Mouse (Mus musculus) lung, postnatal 10 days (tissue): ENCODE measurements at regions not wholly inside any gene's neighbourhood (a gene's known extent, or its start where the extent isn't known, plus 50 kb on each side); places are given as distances from the start of the nearest gene placed in this dataset.
A peak's percentile ranks its signal among the peaks of the same experiment; 100 is the strongest.

Source experiments
- DNase-seq: peaks from one replicate; pipeline ENCODE4 v3.0.0; 2021

DNA sequence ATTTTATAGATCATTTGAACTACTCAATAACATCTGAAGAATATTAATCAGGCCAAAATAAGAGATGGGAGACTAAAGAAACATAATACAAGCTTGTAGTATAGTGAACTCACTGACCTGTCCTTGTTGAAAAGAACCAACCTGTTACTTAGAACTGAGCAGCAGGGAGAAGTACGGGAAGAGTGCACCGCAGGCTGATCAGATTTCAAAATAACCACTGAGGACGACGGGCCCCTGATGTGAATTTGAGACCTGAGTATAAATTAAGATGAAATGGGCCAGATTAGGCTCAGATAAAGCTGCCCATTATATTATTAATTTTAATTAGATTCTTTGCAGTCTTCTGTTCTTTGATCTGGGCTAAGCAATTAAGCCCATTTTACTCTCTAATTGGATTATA is 391.2 kb upstream of the Tyrp1 start:
- no peak for DNase-seq

DNA sequence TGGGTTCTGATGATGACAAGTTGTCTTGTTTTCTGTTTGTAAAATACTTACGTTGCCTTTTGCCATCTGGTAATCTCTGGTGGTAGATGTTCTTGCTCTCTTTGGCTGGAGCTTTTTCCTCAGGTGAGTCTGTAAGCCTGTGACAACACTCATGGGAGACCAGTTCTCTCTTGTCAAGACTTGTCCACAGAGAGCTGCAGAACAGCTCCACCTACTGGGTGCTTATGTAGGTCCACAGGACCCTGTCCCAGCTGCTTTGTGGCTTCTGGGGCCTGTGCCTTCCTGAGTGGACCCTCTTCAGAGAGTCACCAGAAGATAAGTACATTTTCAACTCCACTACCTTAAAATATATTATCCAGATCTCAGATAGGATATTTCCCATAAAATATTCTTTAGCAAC is 370.3 kb upstream of the Tyrp1 start:
- peak; percentile 1 for DNase-seq

DNA sequence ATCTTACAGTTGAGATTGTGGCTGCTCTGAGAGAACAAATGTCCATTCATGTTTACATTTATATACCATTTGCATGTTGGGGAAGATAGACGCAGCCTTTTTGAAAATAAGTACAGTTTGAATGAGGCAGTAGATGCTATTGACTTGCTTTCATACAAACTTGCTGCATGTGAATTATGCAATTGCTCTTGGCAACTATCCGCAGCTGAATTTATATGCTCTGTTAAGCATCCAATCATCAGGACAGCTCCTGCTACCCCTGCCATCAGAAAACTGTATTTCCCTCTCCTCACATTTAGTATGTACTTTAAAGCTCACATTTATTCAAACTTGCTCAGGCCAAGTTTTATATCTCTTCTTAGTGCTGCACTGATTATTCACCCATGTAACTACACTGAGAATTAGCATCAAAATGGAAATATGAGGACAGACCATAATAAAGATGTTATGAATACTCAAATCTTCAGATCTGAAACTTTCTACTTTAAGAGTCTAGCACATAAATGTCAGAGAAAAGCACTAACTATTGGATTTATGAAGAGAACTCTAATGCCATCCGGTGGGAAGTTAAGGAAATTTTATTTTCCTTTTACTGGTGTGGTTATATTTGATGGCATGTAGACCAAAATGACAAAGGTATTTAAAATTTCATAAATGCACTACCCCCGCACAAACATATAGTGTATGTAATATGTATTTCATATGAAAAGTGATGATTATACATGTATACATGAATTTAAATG is 358.0 kb upstream of the Tyrp1 start:
- DNase-seq, result no peak

DNA sequence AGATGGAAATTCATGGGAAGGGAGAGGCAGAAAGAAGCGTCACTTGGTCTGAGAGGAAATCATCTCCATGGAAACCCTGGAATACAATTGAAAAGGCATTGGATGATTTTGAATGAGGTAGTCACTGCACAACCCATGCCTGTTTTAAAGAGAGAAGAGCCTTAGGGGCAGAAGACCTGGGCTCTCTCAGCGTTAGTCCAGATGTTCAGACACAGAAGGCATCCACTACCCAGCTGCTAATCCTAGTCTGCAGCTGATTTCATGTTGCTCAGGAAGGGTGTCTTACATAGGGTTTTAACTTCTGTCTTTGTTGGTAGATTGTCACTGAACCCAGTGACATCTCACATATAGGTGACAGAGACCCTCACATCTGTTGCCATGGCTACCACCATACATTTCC is 318.8 kb upstream of the Tyrp1 start:
- no peak for DNase-seq

DNA sequence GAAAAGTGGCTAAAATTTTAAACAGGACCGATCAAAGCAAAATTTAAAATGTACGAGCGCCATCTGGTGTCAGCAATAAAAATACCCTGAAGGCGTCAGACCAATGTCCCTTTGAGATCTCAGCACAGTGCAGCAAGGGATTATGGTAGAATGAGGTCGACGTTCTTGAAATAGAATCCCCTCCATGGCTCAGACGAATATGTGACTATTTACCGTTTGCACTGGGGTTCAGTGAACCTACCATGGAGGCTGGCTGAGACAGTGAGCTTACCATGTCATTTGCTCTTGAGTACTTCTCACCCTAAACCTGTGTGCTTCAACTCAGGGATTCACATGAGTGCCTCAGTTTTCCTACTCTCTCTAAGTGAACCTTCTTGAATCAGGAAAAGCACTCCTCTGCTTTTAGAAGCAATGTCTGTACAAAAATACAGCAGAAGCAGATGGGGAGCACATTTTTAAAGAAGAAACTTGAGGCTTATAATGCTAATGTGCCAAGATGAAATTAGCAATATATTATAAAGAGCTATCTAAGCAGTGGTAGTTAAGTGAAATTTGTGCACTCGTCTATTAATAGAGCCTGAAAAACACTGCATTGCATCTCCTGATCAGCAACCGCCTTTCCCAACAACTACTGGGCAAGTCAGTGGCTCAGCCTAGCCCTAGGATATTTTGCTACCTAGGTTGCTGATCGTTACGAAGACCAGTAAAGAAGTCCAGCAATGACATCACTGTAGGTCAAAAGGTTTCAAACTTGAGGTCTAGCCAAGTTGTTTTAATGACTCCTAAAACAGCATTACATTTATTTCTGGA is 316.2 kb upstream of the Tyrp1 start:
- DNase-seq, result peak; percentile 17

DNA sequence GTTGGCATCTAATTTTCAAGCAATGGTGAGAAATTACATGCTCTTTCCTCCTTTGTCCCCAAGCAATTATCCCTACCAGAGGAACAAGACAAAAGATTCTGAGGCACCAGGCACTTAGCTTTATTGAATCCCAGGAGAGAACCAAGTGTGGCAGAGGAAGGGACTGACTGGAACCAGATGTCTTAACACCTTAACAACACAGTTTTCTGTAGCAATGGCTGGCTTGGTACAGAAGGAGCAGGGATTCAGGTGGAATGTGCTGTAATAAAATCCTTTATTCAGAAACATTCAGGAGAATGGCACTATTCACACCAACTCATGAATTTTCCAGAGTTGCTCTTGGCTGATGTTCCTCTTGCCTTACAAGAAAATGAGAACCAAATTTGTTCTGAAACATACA is 315.3 kb upstream of the Tyrp1 start:
- no peak for DNase-seq

DNA sequence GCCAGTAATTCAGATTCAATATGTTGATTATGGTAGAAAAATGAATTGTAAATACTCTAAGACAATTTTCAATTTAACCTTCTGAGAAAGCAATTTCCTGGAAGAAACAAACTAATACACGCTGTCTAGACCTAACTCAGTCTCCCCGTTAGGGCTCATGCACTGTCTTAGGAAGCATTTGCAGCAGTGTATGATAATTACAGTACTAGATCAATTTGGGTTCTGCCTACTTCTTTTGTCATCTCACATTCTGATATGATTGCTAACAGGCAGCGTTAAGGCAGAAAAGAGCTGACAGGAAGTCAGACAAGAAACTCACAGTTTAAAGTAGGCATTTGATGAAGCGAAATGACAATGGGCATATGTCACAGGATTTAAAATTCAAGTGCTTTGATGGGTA is 294.1 kb upstream of the Tyrp1 start:
- no peak for DNase-seq

DNA sequence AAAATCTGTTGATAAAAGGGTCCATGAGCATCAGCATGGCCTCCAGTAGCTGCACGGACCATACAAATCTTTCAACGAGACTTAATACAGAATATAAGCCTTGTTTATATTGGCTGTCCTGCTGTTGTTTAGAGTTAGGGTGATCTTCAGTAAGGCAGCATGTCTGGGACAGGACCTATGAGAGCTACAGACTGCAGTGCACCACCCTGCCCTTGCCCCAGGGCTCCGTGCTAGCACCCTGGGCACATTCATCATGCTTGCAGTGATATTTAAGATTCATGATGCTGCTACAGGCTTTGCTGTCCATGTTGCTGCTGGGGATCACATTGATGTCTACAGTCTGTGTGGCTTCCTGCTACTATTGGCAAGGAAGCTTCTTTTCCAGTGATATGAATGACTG is 288.8 kb upstream of the Tyrp1 start:
- no peak for DNase-seq

DNA sequence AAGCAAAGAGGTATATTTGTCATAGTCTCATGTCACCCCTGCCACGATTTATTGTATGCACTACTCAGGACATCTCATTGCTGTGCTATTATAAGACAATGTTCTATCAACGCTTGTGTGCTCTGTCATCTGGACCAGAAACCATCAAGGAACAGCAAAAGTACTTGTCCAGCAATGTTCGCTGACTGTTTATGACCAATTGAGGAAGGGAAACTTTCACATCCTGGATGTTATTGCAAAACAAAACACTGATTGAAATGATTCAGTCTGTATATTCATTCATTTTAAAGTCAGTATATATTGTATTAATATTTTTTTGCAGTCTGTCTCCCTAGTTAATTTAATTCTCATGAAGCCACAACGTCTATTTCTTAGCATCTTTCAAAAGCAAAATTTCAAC is 244.5 kb upstream of the Tyrp1 start:
- no peak for DNase-seq

DNA sequence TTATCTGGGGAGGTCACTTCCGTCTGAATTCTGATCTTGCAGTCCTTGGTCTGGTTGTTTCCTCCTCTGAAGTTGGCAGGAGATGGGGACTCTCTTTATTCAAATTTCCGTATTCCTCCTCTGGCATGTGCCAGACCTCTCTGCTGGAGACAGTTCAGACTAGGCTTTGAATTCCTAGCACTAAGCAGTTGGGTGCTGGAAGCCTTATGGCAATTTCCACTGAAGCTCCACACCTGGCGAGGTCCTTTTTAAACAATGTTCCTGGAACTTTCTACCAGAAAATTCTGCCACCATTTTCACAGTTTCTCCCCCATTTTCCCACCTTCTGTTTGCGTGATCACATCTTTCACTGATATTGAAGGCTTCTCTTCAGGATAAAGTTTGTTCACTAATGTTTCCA is 205.7 kb upstream of the Tyrp1 start:
- no peak for DNase-seq

DNA sequence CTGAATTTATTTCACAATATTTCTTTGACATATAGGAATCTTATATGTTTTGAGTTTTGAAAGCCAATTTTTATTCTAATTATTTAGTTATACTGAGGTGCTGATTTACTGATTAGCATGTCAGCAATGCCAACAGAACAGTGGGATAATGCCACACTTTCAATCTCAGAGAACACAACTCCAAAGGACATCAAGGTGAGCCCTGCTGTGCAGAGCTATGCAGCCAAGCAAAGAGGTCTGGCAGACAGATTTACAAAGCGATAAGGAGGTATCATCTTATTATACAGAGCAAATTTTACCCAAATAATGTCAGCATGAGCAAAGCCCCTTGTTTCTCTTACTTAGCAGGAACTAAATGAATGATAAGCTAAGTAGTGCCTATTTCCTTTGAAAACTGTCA is 204.7 kb upstream of the Tyrp1 start:
- DNase-seq, result no peak

DNA sequence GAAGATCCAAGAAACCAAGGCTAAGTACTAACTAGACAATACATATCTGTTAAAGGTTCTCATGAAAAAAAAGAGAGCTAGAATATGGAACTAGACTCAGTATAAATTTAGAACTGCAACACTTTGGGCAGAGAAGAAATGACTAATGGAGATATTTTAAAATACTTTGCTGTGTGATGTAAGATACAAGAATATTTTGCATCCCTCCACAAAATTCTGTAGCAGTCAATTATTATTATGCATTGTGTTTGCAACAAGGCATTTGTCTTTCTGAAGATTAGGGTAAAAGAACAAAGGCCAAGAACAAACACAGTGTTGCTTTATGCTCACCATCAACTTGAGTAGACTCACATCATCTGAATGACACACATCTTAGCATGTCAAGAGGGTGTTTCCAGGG is 203.7 kb upstream of the Tyrp1 start:
- DNase-seq, result no peak

DNA sequence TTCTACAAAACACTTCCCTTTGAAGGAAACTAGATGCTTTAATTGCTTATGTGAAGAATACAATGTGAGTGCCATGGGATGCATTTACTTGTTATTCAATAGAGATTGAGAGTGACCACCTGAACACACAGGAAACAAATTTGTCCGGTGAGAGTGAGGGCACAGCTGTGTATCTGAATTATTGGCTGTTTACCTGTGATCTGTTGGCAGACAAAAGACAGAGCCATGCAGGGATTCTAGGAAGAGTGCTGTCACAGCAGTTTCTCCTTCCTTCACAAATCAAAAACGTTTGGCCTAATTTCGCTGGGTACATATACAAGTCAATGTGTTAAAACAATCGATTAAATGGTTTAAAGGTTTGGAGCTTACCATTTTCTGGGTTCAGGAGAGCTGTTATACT is 202.9 kb upstream of the Tyrp1 start:
- DNase-seq, result no peak

DNA sequence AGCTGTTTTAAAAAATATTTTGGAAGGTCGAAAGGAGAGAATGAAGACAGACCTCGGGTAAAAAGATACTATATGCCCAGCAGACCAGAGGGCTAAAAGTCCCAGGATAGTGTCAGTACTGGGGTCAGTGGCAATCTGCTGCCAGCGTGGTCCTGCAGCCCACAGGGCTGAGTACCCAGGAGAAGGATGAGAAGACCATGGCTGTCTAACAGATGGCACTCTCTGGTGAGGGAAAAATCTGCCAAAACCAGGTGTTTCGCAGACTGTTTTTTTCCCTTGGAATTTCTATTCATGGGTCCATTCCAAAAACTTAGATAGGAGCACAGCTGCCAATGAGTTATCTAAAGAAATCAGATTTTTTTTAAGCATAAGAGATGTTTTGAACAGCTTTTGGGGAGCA is 202.5 kb upstream of the Tyrp1 start:
- no peak for DNase-seq

DNA sequence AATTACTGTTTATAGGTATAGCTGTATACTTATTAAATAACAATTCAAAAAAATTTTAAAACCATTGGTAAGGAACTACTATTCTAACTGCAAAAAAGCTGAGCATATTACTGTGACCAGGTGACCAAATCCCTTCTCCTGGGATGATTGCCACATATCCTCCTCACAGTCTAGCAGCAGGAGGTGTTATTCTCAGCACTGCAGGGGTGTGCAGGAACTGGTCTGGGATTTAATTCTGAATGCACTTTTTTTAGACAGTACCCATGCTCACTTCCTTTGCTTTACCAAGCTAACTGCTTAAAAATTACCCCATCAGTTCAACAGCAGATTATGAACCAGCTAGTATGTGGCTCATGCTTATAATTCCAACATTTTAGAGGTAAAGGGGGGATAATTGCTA is 195.5 kb upstream of the Tyrp1 start:
- no peak for DNase-seq
